Mouse (Mus musculus): ENCODE results near the gene Wdr81. TPM values are rescaled to one million over a fixed set of nuclear protein-coding genes. Genes with fewer than 3 reads are reported as not detected.

The Wdr81 gene
- total RNA-seq, 2 experiments from 2014 or later, result 23.4 to 23.7 TPM

- TF ChIP-seq CTCF (conservative IDR thresholded peaks at IDR 0.05), result no peak
- no peak for DNase-seq (ENCODE audit: low spot score in 2 of 2)
- no peak overlapping the region for H3K4me3 ChIP-seq
- no peak overlapping the region for H3K27ac ChIP-seq
These were observed 33.0 kb downstream of the Wdr81 start for GRCm38 (mm10) chr11:75421375-75422012.

- Histone ChIP-seq H3K4me3 (no peak overlapping the region), H3K27ac (no peak overlapping the region)
- no peak for DNase-seq (ENCODE audit: low spot score in 2 of 2)
- TF ChIP-seq CTCF (conservative IDR thresholded peaks at IDR 0.05), result no peak
These were observed 33.6 kb downstream of the Wdr81 start for GRCm38 (mm10) chr11:75420810-75421374.

GRCm38 (mm10) chr11:75420037-75420436 lies 34.5 kb downstream of the Wdr81 start:
- no peak for TF ChIP-seq CTCF (conservative IDR thresholded peaks at IDR 0.05)

GRCm38 (mm10) chr11:75415994-75416393 lies 38.5 kb downstream of the Wdr81 start:
- TF ChIP-seq CTCF (conservative IDR thresholded peaks at IDR 0.05), result no peak
- peak overlapping the region; percentile 1; the same call in 1 of the 2 replicates for H3K27ac ChIP-seq
- no peak for DNase-seq (ENCODE audit: low spot score in 2 of 2)
- H3K4me3 ChIP-seq, result no peak overlapping the region

More at GRCm38 (mm10) chr11:75420037-75420436, 34.5 kb downstream of the Wdr81 start:
- DNase-seq (ENCODE audit: low spot score in 2 of 2), result no peak
- H3K4me3 ChIP-seq, result no peak overlapping the region
- no peak overlapping the region for H3K27ac ChIP-seq

- no peak for TF ChIP-seq CTCF (conservative IDR thresholded peaks at IDR 0.05)
- no peak overlapping the region for H3K4me3 ChIP-seq
- DNase-seq (ENCODE audit: low spot score in 2 of 2), result no peak
- H3K27ac ChIP-seq, result no peak overlapping the region
These were observed 39.4 kb downstream of the Wdr81 start for GRCm38 (mm10) chr11:75415096-75415495.

GRCm38 (mm10) chr11:75410591-75410990 lies 43.9 kb downstream of the Wdr81 start:
- no peak overlapping the region for H3K27ac ChIP-seq
- TF ChIP-seq CTCF (conservative IDR thresholded peaks at IDR 0.05), result no peak
- no peak overlapping the region for H3K4me3 ChIP-seq
- no peak for DNase-seq (ENCODE audit: low spot score in 2 of 2)

GRCm38 (mm10) chr11:75409679-75410575 lies 44.6 kb downstream of the Wdr81 start:
- no peak overlapping the region for H3K27ac ChIP-seq
- no peak for TF ChIP-seq CTCF (conservative IDR thresholded peaks at IDR 0.05)
- no peak overlapping the region for H3K4me3 ChIP-seq
- no peak for DNase-seq (ENCODE audit: low spot score in 2 of 2)

- no peak overlapping the region for H3K4me3 ChIP-seq
- H3K27ac ChIP-seq, result no peak overlapping the region
- TF ChIP-seq CTCF (conservative IDR thresholded peaks at IDR 0.05), result peak; percentile 81
- no peak for DNase-seq (ENCODE audit: low spot score in 2 of 2)
These were observed 47.7 kb downstream of the Wdr81 start for GRCm38 (mm10) chr11:75406865-75407264.

GRCm38 (mm10) chr11:75406104-75406503 lies 48.4 kb downstream of the Wdr81 start:
- Histone ChIP-seq H3K27ac (no peak overlapping the region), H3K4me3 (no peak overlapping the region)
- no peak for DNase-seq (ENCODE audit: low spot score in 2 of 2)
- no peak for TF ChIP-seq CTCF (conservative IDR thresholded peaks at IDR 0.05)

- Histone ChIP-seq H3K4me3 (no peak overlapping the region), H3K27ac (no peak overlapping the region; the same call in 1 of the 2 replicates)
- no peak for DNase-seq (ENCODE audit: low spot score in 2 of 2)
- no peak for TF ChIP-seq CTCF (conservative IDR thresholded peaks at IDR 0.05)
These were observed 49.7 kb downstream of the Wdr81 start for GRCm38 (mm10) chr11:75404801-75405200.

- Histone ChIP-seq H3K27ac (peak overlapping the region; percentile 76), H3K4me3 (no peak overlapping the region)
- no peak for TF ChIP-seq CTCF (conservative IDR thresholded peaks at IDR 0.05)
- no peak for DNase-seq (ENCODE audit: low spot score in 2 of 2)
These were observed 51.0 kb downstream of the Wdr81 start for GRCm38 (mm10) chr11:75403301-75404052.

GRCm38 (mm10) chr11:75402271-75402690 lies 52.2 kb downstream of the Wdr81 start:
- H3K27ac ChIP-seq, result peak overlapping the region; percentile 76
- DNase-seq (ENCODE audit: low spot score in 2 of 2), result peak; percentile 62 to 63
- peak; percentile 85 for TF ChIP-seq CTCF (conservative IDR thresholded peaks at IDR 0.05)
- no peak overlapping the region for H3K4me3 ChIP-seq

Measured in layer of hippocampus, adult 2 months (tissue).